Mouse (Mus musculus) hindbrain, embryonic 13.5 days (tissue): ENCODE data around the gene Ccdc93. TPM values are rescaled to one million over a fixed set of nuclear protein-coding genes. Genes with fewer than 3 reads are reported as not detected.
A peak's percentile ranks its signal among the peaks of the same experiment; 100 is the strongest.

Experiments used
- ATAC-seq: fragments of 200-750 bp; cut with Nextera tagmentation; 2 replicates; pipeline ENCODE4 v1.8.0; 2017; ENCODE audit warnings: moderate TSS enrichment; ENCODE audit not compliant: low FRiP score
- H3K27ac ChIP-seq: fragments of 300-500 bp; sonication (generic); 2 replicates; pipeline ENCODE4 v1.5.1; 2015; ENCODE audit warnings: inconsistent platforms, mild to moderate bottlenecking, moderate library complexity
- H3K27me3 ChIP-seq: fragments of 300-500 bp; sonication (generic); 2 replicates; pipeline ENCODE4 v1.6.1; 2015; ENCODE audit warnings: mild to moderate bottlenecking, inconsistent platforms
- H3K36me3 ChIP-seq: fragments of 300-500 bp; sonication (generic); 2 replicates; pipeline ENCODE4 v1.6.1; 2015; ENCODE audit warnings: mild to moderate bottlenecking, inconsistent platforms
- H3K4me1 ChIP-seq: fragments of 300-500 bp; sonication (generic); replicated peaks from 2 replicates; pipeline ENCODE4 v1.6.1; 2015; ENCODE audit warnings: inconsistent platforms
- H3K4me2 ChIP-seq: fragments of 300-500 bp; sonication (generic); 2 replicates; pipeline ENCODE4 v1.6.1; 2015; ENCODE audit warnings: inconsistent platforms, mild to moderate bottlenecking, moderate library complexity
- H3K4me3 ChIP-seq: fragments of 300-500 bp; sonication (generic); 2 replicates; pipeline ENCODE4 v1.5.1; 2015; ENCODE audit warnings: mild to moderate bottlenecking, inconsistent platforms
- H3K9ac ChIP-seq: fragments of 300-500 bp; sonication (generic); 2 replicates; pipeline ENCODE4 v1.6.1; 2015; ENCODE audit warnings: mild to moderate bottlenecking, inconsistent platforms
- H3K9me3 ChIP-seq: fragments of 300-500 bp; sonication (generic); 2 replicates; pipeline ENCODE4 v1.6.1; 2016; ENCODE audit warnings: inconsistent platforms
- WGBS: fragments of 180-500 bp; shearing (Covaris S2); methylation state at CpG from one replicate; pipeline ENCODE4 v1.1.7; 2015; 5-methylcytosine and 5-hydroxymethylcytosine counted together
- polyA plus RNA-seq: library from polyadenylated mRNA; unstranded; fragments of >200 nt; fragmentation: Nextera tagmentation; extraction: Ambion mirVana; gene quantifications from 2 replicates; pipeline ENCODE4 v1.2.1, GENCODE M21; 2015

The Ccdc93 gene
- polyA plus RNA-seq, 1 experiment from 2014 or later: 11.9 TPM

GRCm38 (mm10) chr1:121398986-121399881 lies 31.6 kb upstream of the Ccdc93 start:
- Histone ChIP-seq H3K36me3 (no peaks in the 10 kb centered on the region), H3K27ac (peak overlapping the region; percentile 10; the same call in 1 of the 2 replicates), H3K9me3 (no peaks in the 10 kb centered on the region), H3K27me3 (no peaks in the 10 kb centered on the region), H3K4me2 (no peak overlapping the region), H3K4me1 (peaks cover 26% of the 10 kb centered on the region), H3K9ac (no peak overlapping the region), H3K4me3 (no peak overlapping the region)
- WGBS: 69% methylated on average over 14 of the region's 14 CpGs
- peak; percentile 74; the same call in 1 of the 2 replicates for ATAC-seq

GRCm38 (mm10) chr1:121400243-121400642 lies 30.6 kb upstream of the Ccdc93 start:
- Histone ChIP-seq H3K9ac (no peak overlapping the region), H3K4me2 (no peak overlapping the region), H3K27ac (no peak overlapping the region), H3K4me1 (peaks cover 19% of the 10 kb centered on the region), H3K27me3 (no peaks in the 10 kb centered on the region), H3K9me3 (no peaks in the 10 kb centered on the region), H3K4me3 (no peak overlapping the region), H3K36me3 (no peaks in the 10 kb centered on the region)
- ATAC-seq: no peak; the same call in 1 of the 2 replicates
- WGBS: 32% methylated on average over 4 of the region's 4 CpGs

GRCm38 (mm10) chr1:121419084-121419483 lies 11.8 kb upstream of the Ccdc93 start:
- Histone ChIP-seq H3K27ac (no peak overlapping the region), H3K9me3 (no peaks in the 10 kb centered on the region), H3K27me3 (no peaks in the 10 kb centered on the region), H3K36me3 (no peaks in the 10 kb centered on the region), H3K9ac (no peak overlapping the region), H3K4me3 (no peak overlapping the region), H3K4me1 (no peaks in the 10 kb centered on the region), H3K4me2 (no peak overlapping the region)
- no peak for ATAC-seq
- WGBS: 48% methylated on average over 4 of the region's 4 CpGs

GRCm38 (mm10) chr1:121419569-121420265 lies 11.1 kb upstream of the Ccdc93 start:
- Histone ChIP-seq H3K9me3 (no peaks in the 10 kb centered on the region), H3K27me3 (no peaks in the 10 kb centered on the region), H3K4me1 (no peaks in the 10 kb centered on the region), H3K4me3 (no peak overlapping the region), H3K27ac (no peak overlapping the region), H3K4me2 (no peak overlapping the region), H3K36me3 (no peaks in the 10 kb centered on the region), H3K9ac (no peak overlapping the region)
- WGBS: 85% methylated on average over 12 of the region's 12 CpGs
- ATAC-seq: no peak

GRCm38 (mm10) chr1:121430183-121430937 lies 489 bp upstream of the Ccdc93 start:
- 19% methylated on average over 6 of the region's 6 CpGs for WGBS

GRCm38 (mm10) chr1:121435981-121436380 lies 5.1 kb downstream of the Ccdc93 start:
- Histone ChIP-seq H3K4me3 (no peak overlapping the region), H3K36me3 (peaks cover 40% of the 10 kb centered on the region), H3K9ac (no peak overlapping the region), H3K27me3 (no peaks in the 10 kb centered on the region), H3K27ac (no peak overlapping the region), H3K9me3 (no peaks in the 10 kb centered on the region), H3K4me2 (no peak overlapping the region), H3K4me1 (peaks cover 21% of the 10 kb centered on the region)
- 96% methylated on average over 7 of the region's 7 CpGs for WGBS
- ATAC-seq: no peak

More at GRCm38 (mm10) chr1:121430183-121430937, 489 bp upstream of the Ccdc93 start:
- H3K27me3 ChIP-seq: no peaks in the 10 kb centered on the region
- ATAC-seq: peak; percentile 7; the same call in 1 of the 2 replicates
- peaks cover 27% of the 10 kb centered on the region for H3K4me1 ChIP-seq
- H3K9me3 ChIP-seq: no peaks in the 10 kb centered on the region
- H3K4me2 ChIP-seq: peak overlapping the region; percentile 95
- H3K4me3 ChIP-seq: peak overlapping the region; percentile 85; the same call in 1 of the 2 replicates
- H3K36me3 ChIP-seq: 0 out of 2 replicates have a peak, but pooled peaks cover 3% of the 10 kb centered on the region
- no peak overlapping the region for H3K27ac ChIP-seq
- H3K9ac ChIP-seq: no peak overlapping the region

GRCm38 (mm10) chr1:121440535-121441381 lies 9.9 kb downstream of the Ccdc93 start:
- no peak overlapping the region for H3K9ac ChIP-seq
- H3K9me3 ChIP-seq: no peaks in the 10 kb centered on the region
- H3K4me3 ChIP-seq: no peak overlapping the region
- 68% methylated on average over 13 of the region's 13 CpGs for WGBS
- ATAC-seq: peak; percentile 40; the same call in 1 of the 2 replicates
- H3K4me1 ChIP-seq: no peaks in the 10 kb centered on the region
- no peaks in the 10 kb centered on the region for H3K27me3 ChIP-seq
- peaks cover 75% of the 10 kb centered on the region for H3K36me3 ChIP-seq
- H3K27ac ChIP-seq: no peak overlapping the region
- H3K4me2 ChIP-seq: no peak overlapping the region

GRCm38 (mm10) chr1:121444147-121444546 lies 13.3 kb downstream of the Ccdc93 start:
- ATAC-seq: no peak
- no peak overlapping the region for H3K9ac ChIP-seq
- H3K4me2 ChIP-seq: no peak overlapping the region
- 95% methylated on average over 6 of the region's 6 CpGs for WGBS
- H3K4me3 ChIP-seq: no peak overlapping the region
- H3K36me3 ChIP-seq: peaks cover 86% of the 10 kb centered on the region
- H3K9me3 ChIP-seq: no peaks in the 10 kb centered on the region
- H3K27ac ChIP-seq: no peak overlapping the region
- H3K27me3 ChIP-seq: no peaks in the 10 kb centered on the region
- no peaks in the 10 kb centered on the region for H3K4me1 ChIP-seq

- no peaks in the 10 kb centered on the region for H3K27me3 ChIP-seq
- H3K4me1 ChIP-seq: peaks cover 4% of the 10 kb centered on the region; the same call in 1 of the 2 replicates
- H3K4me3 ChIP-seq: no peak overlapping the region
- no peak overlapping the region for H3K27ac ChIP-seq
- H3K36me3 ChIP-seq: peaks cover 92% of the 10 kb centered on the region
- no peak overlapping the region for H3K4me2 ChIP-seq
- no peaks in the 10 kb centered on the region for H3K9me3 ChIP-seq
- WGBS: 95% methylated on average over 10 of the region's 10 CpGs
- ATAC-seq: no peak
- no peak overlapping the region for H3K9ac ChIP-seq
Observed at GRCm38 (mm10) chr1:121447216-121447615, 16.4 kb downstream of the Ccdc93 start.

GRCm38 (mm10) chr1:121448166-121448565 lies 17.3 kb downstream of the Ccdc93 start:
- ATAC-seq: no peak
- H3K4me2 ChIP-seq: no peak overlapping the region
- H3K27me3 ChIP-seq: no peaks in the 10 kb centered on the region
- H3K36me3 ChIP-seq: peaks cover 82% of the 10 kb centered on the region
- no peaks in the 10 kb centered on the region for H3K9me3 ChIP-seq
- no peak overlapping the region for H3K9ac ChIP-seq
- H3K4me3 ChIP-seq: no peak overlapping the region
- 93% methylated on average over 19 of the region's 19 CpGs for WGBS
- H3K27ac ChIP-seq: no peak overlapping the region
- peaks cover 10% of the 10 kb centered on the region; the same call in 1 of the 2 replicates for H3K4me1 ChIP-seq

- no peaks in the 10 kb centered on the region for H3K9me3 ChIP-seq
- no peak overlapping the region for H3K4me2 ChIP-seq
- ATAC-seq: no peak
- WGBS: 75% methylated on average over 7 of the region's 7 CpGs
- no peak overlapping the region for H3K4me3 ChIP-seq
- H3K27ac ChIP-seq: no peak overlapping the region
- peaks cover 10% of the 10 kb centered on the region; the same call in 1 of the 2 replicates for H3K4me1 ChIP-seq
- H3K27me3 ChIP-seq: no peaks in the 10 kb centered on the region
- no peak overlapping the region for H3K9ac ChIP-seq
- H3K36me3 ChIP-seq: peaks cover 58% of the 10 kb centered on the region
Observed at GRCm38 (mm10) chr1:121451009-121451408, 20.2 kb downstream of the Ccdc93 start.
